In genomic region chr17:22739173-22739572, GRCm38 (mm10) we compare ENCODE assay signal across 8 mouse cellular contexts.
DNase-seq lines count a peak whose midpoint lies in the region; ATAC-seq and TF ChIP-seq lines count a peak whose summit lies in the region.

No protein-coding gene starts in this region.

- no peak for DNase-seq in heart, embryonic 10.5 days (ENCODE audit: low spot score)
- no peak for DNase-seq in heart, adult 8-10 months (ENCODE audit: low spot score)
- DNase-seq in hindbrain, embryonic 10.5 days (ENCODE audit: low spot score), result no peak
- DNase-seq in right cerebral cortex, postnatal 4 days, result no peak
- no peak for DNase-seq in right cerebral cortex, postnatal 25 days

- TF ChIP-seq POLR2A in ES-Bruce4 (IDR thresholded peaks at IDR 0.05; ENCODE audit: insufficient read depth, low read length), result no peak

- ATAC-seq in erythroid progenitor cell, adult 5-6 weeks (replicated peaks; ENCODE audit: low FRiP score, poor library complexity, severe bottlenecking), result no peak

- no peak for TF ChIP-seq EP300 in ES-Bruce4 (IDR thresholded peaks at IDR 0.05; ENCODE audit: insufficient read depth, low read depth, low read length)

- no peaks in the 10 kb centered on the region for H3K9me3 ChIP-seq in heart, embryonic 10.5 days
- H3K9me3 ChIP-seq in ES-Bruce4 (replicated peaks; ENCODE audit: control insufficient read depth, insufficient read depth, low read length, poor library complexity, severe bottlenecking), result no peaks in the 10 kb centered on the region
- peaks cover 24% of the 10 kb centered on the region for H3K9me3 ChIP-seq in hindbrain, embryonic 10.5 days
- H3K9me3 ChIP-seq in megakaryocyte, embryonic 14.5 days, result no peaks in the 10 kb centered on the region

- no peaks in the 10 kb centered on the region for H3K27me3 ChIP-seq in heart, embryonic 10.5 days (ENCODE audit: insufficient read depth, poor library complexity, severe bottlenecking)
- H3K27me3 ChIP-seq in ES-Bruce4 (ENCODE audit: control insufficient read depth, insufficient read depth, low read length, poor library complexity, severe bottlenecking), result no peaks in the 10 kb centered on the region
- no peaks in the 10 kb centered on the region for H3K27me3 ChIP-seq in hindbrain, embryonic 10.5 days (ENCODE audit: insufficient read depth, poor library complexity, severe bottlenecking)
- H3K27me3 ChIP-seq in megakaryocyte, embryonic 14.5 days (replicated peaks), result no peaks in the 10 kb centered on the region

- no peaks in the 10 kb centered on the region; the same call in 1 of the 2 replicates for H3K4me1 ChIP-seq in heart, embryonic 10.5 days
- H3K4me1 ChIP-seq in ES-Bruce4 (ENCODE audit: control insufficient read depth, insufficient read depth, low read length), result no peaks in the 10 kb centered on the region
- H3K4me1 ChIP-seq in hindbrain, embryonic 10.5 days (replicated peaks), result peaks cover 10% of the 10 kb centered on the region
- H3K4me1 ChIP-seq in megakaryocyte, embryonic 14.5 days, result peaks cover 40% of the 10 kb centered on the region

- 13% methylated on average over 12 of the region's 12 CpGs for WGBS in heart, embryonic 10.5 days
- 19% methylated on average over 12 of the region's 12 CpGs for WGBS in hindbrain, embryonic 10.5 days

- peak overlapping the region; percentile 57 for H3K9ac ChIP-seq in ES-Bruce4 (ENCODE audit: low read depth, poor library complexity, severe bottlenecking)

- TF ChIP-seq CTCF in ES-Bruce4 (IDR thresholded peaks at IDR 0.05; ENCODE audit: low read depth, low read length), result no peak

- H3K27ac ChIP-seq in heart, embryonic 10.5 days, result peak overlapping the region; percentile 88
- peak overlapping the region; percentile 65 for H3K27ac ChIP-seq in ES-Bruce4 (ENCODE audit: insufficient read depth, low read length)
- H3K27ac ChIP-seq in hindbrain, embryonic 10.5 days, result peak overlapping the region; percentile 90

- H3K4me3 ChIP-seq in heart, embryonic 10.5 days, result peak overlapping the region; percentile 68
- peak overlapping the region; percentile 99 for H3K4me3 ChIP-seq in ES-Bruce4 (ENCODE audit: low read depth, low read length)
- H3K4me3 ChIP-seq in hindbrain, embryonic 10.5 days, result peak overlapping the region; percentile 68
- peak overlapping the region; percentile 94 for H3K4me3 ChIP-seq in megakaryocyte, embryonic 14.5 days (replicated peaks)

- H3K36me3 ChIP-seq in heart, embryonic 10.5 days, result peaks cover 16% of the 10 kb centered on the region
- H3K36me3 ChIP-seq in ES-Bruce4 (ENCODE audit: control insufficient read depth, insufficient read depth, low read length, poor library complexity, severe bottlenecking), result 0 out of 2 replicates have a peak, but pooled peaks cover 2% of the 10 kb centered on the region
- peaks cover 24% of the 10 kb centered on the region for H3K36me3 ChIP-seq in hindbrain, embryonic 10.5 days
- peaks cover 15% of the 10 kb centered on the region for H3K36me3 ChIP-seq in megakaryocyte, embryonic 14.5 days (replicated peaks; ENCODE audit: low read length)
